Mouse (Mus musculus): ENCODE data around the gene Cacna1a. TPM values are rescaled to one million over a fixed set of nuclear protein-coding genes. Genes with fewer than 3 reads are reported as not detected.

The Cacna1a gene
- total RNA-seq, 1 experiment, result 27.4 TPM

DNA sequence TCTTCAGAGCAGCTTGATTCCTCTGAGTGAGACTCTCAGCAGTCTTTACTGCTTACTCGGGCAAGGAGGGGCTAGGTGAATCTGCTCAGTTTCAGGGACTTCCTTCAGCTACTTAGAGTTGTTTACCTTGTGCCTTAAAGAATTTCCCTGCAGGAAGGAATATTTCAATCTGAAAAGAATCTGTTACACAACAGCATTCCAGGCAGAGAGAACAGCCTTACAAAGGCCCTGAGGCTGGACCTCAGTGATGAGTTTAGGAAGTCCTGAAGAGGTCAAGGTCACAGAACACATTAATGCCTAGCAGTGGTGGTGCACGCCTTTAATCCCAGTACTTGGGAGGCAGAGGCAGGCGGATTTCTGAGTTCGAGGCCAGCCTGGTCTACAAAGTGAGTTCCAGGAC lies 243.6 kb downstream of the Cacna1a start:
- H3K4me1 ChIP-seq (ENCODE audit: control insufficient read depth in 2 of 2, insufficient read depth in 2 of 2, low read length in 2 of 2, poor library complexity in 1 of 2), result peaks cover 3 to 32% of the 10 kb centered on the region in 2 experiments; a peak in 2 of 4 replicates
- TF ChIP-seq HCFC1 (IDR thresholded peaks at IDR 0.05; ENCODE audit: borderline replicate concordance, insufficient read depth, low read length), result no peak
- TF ChIP-seq ZC3H11A (IDR thresholded peaks at IDR 0.05; ENCODE audit: borderline replicate concordance, low read depth, low read length), result no peak
- TF ChIP-seq CHD2 (IDR thresholded peaks at IDR 0.05; ENCODE audit: low read depth, low read length), result no peak
- TF ChIP-seq MAFK (IDR thresholded peaks at IDR 0.05; ENCODE audit: insufficient read depth, low read depth, low read length), result no peak
- no peak for TF ChIP-seq ZNF384 (IDR thresholded peaks at IDR 0.05; ENCODE audit: low read depth, low read length)
- H3K27ac ChIP-seq (ENCODE audit: insufficient read depth, low read depth, low read length, poor library complexity, severe bottlenecking), result no peak overlapping the region; the same call in 1 of the 2 replicates
- in situ Hi-C loops (cut with MboI; ENCODE audit: low sequenced_read_pairs in 2 of 2, unreplicated experiment in 2 of 2), result no loop called here
- no peak overlapping the region for H3K9ac ChIP-seq (ENCODE audit: insufficient read depth, low read depth, low read length, poor library complexity, severe bottlenecking)
- no peak for DNase-seq (ENCODE audit: low read depth, low spot score)
- no peaks in the 10 kb centered on the region for H3K36me3 ChIP-seq (ENCODE audit: control insufficient read depth, insufficient read depth, low read length, poor library complexity, severe bottlenecking)
- H3K4me3 ChIP-seq (ENCODE audit: insufficient read depth in 1 of 2, low read depth in 1 of 2, low read length in 2 of 2, poor library complexity in 1 of 2, severe bottlenecking in 1 of 2), result no peak overlapping the region
- no peaks in the 10 kb centered on the region; the same call in 1 of the 2 replicates for H3K9me3 ChIP-seq (ENCODE audit: control insufficient read depth, insufficient read depth, low read depth, low read length)

DNA sequence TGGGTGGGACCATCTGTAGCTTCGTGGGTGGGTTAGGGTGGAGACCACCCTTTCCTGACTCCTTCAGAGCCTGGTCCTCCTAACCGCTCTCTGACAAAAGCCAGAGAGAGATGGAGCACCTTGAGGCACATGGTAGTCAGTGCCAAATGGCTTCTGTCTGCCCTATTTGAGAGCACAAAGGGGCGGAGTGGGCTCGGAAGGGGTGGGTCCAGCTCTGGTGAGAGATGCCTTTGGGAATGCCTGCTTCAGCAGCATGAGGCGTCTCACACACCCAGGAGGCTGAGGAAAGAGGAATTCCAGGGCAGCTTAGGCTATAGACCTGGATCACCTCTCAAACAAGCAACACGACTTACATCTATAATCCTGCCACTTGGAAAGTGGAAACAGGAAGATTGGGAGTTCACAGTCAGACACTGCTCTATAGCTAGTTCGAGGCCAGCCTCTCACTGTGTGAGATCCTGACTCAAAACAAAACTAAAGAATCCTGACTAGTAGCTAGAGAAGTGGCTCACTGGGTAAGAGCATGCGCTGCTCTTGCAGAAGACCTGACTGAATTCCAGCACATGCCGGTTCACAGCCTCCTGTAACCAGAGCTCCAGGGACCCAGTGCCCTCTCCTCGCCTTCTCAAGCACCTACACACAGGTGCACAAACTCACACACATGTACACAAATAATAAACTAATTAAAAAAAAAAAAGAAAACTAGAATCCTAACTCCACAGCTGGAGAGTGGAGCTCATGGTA lies 245.8 kb downstream of the Cacna1a start:
- in situ Hi-C loops (cut with MboI; ENCODE audit: low sequenced_read_pairs in 2 of 2, unreplicated experiment in 2 of 2), result no loop called here
- DNase-seq (ENCODE audit: low read depth, low spot score), result no peak
- Histone ChIP-seq H3K36me3 (ENCODE audit: control insufficient read depth, insufficient read depth, low read length, poor library complexity, severe bottlenecking) (no peaks in the 10 kb centered on the region), H3K9ac (ENCODE audit: insufficient read depth, low read depth, low read length, poor library complexity, severe bottlenecking) (peak overlapping the region; percentile 27; the same call in 1 of the 2 replicates), H3K4me1 (ENCODE audit: control insufficient read depth in 2 of 2, insufficient read depth in 2 of 2, low read length in 2 of 2, poor library complexity in 1 of 2) (peaks cover 3 to 35% of the 10 kb centered on the region in 2 experiments; a peak in 2 of 4 replicates), H3K9me3 (ENCODE audit: control insufficient read depth, insufficient read depth, low read depth, low read length) (no peaks in the 10 kb centered on the region; the same call in 1 of the 2 replicates), H3K4me3 (ENCODE audit: insufficient read depth in 1 of 2, low read depth in 1 of 2, low read length in 2 of 2, poor library complexity in 1 of 2, severe bottlenecking in 1 of 2) (no peak overlapping the region), H3K27ac (ENCODE audit: insufficient read depth, low read depth, low read length, poor library complexity, severe bottlenecking) (0 out of 2 replicates have a peak overlapping the region, but pooled peaks have one; percentile 18)
- TF ChIP-seq HCFC1 (IDR thresholded peaks at IDR 0.05; ENCODE audit: borderline replicate concordance, insufficient read depth, low read length) (no peak), ZNF384 (IDR thresholded peaks at IDR 0.05; ENCODE audit: low read depth, low read length) (no peak), MAFK (IDR thresholded peaks at IDR 0.05; ENCODE audit: insufficient read depth, low read depth, low read length) (no peak), ZC3H11A (IDR thresholded peaks at IDR 0.05; ENCODE audit: borderline replicate concordance, low read depth, low read length) (no peak), CHD2 (IDR thresholded peaks at IDR 0.05; ENCODE audit: low read depth, low read length) (no peak)

DNA sequence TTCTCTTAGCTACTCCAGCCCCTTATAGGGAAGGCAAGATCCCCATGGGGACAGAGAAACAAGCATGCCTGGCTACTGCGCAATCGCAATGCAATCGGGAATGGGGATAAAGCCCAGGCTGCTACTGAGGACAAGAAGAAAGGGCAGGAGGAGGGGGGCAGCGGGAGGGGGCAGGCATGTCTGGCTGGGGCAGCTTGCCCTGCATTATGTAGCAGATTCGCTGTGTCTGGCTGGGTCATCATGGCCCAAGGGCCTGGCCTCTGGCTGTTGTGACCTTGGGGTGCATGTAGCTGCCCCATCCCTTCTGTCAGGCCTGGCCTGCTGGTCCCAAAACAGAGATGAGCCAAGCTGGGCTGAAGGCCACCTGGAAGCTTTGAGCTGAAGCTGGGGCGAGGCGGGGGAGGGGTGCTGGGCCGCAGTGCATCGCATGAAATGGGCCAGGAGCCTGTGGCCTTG lies 246.6 kb downstream of the Cacna1a start:
- in situ Hi-C loops (cut with MboI; ENCODE audit: low sequenced_read_pairs in 2 of 2, unreplicated experiment in 2 of 2), result no loop called here
- no peak for DNase-seq (ENCODE audit: low read depth, low spot score)
- Histone ChIP-seq H3K4me3 (ENCODE audit: insufficient read depth in 1 of 2, low read depth in 1 of 2, low read length in 2 of 2, poor library complexity in 1 of 2, severe bottlenecking in 1 of 2) (no peak overlapping the region), H3K27ac (ENCODE audit: insufficient read depth, low read depth, low read length, poor library complexity, severe bottlenecking) (no peak overlapping the region), H3K9me3 (ENCODE audit: control insufficient read depth, insufficient read depth, low read depth, low read length) (no peaks in the 10 kb centered on the region; the same call in 1 of the 2 replicates), H3K36me3 (ENCODE audit: control insufficient read depth, insufficient read depth, low read length, poor library complexity, severe bottlenecking) (no peaks in the 10 kb centered on the region), H3K4me1 (ENCODE audit: control insufficient read depth in 2 of 2, insufficient read depth in 2 of 2, low read length in 2 of 2, poor library complexity in 1 of 2) (peaks cover 3 to 31% of the 10 kb centered on the region in 2 experiments; a peak in 2 of 4 replicates), H3K9ac (ENCODE audit: insufficient read depth, low read depth, low read length, poor library complexity, severe bottlenecking) (no peak overlapping the region)
- no peak for TF ChIP-seq ZC3H11A (IDR thresholded peaks at IDR 0.05; ENCODE audit: borderline replicate concordance, low read depth, low read length)

DNA sequence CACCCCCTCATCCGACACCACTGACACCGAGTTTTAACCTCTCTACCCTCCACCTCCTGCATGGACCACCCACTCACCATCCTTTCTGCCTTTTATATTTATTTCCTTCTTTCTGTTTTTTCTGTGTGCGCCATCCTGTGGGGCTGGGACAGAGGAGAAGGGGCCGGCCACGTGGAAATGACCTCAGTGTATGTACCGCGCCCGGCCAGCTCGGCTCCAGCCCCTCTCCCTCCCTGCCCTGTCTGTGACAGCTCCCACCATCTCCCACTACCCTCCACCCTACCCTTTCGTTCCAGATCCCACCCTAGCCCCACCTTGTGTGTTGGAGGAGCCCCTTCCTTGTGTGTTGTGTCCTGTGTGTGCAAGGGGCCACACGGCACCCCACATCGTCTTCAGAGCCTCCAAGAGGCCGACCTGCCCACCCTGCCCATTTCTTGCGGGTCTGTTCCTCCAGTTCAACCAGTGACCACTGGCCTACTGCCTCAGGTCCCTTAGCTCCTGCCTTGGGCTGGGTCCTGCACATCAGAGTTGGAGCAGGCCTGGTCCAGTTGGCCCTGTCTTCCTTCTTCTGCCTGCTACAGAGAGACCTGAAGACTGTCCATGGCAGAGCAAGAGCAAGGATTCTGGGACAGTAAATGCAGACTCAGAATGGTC lies 247.3 kb downstream of the Cacna1a start:
- no peaks in the 10 kb centered on the region for H3K36me3 ChIP-seq (ENCODE audit: control insufficient read depth, insufficient read depth, low read length, poor library complexity, severe bottlenecking)
- H3K9me3 ChIP-seq (ENCODE audit: control insufficient read depth, insufficient read depth, low read depth, low read length), result no peaks in the 10 kb centered on the region; the same call in 1 of the 2 replicates
- peaks cover 3 to 33% of the 10 kb centered on the region in 2 experiments; a peak in 2 of 4 replicates for H3K4me1 ChIP-seq (ENCODE audit: control insufficient read depth in 2 of 2, insufficient read depth in 2 of 2, low read length in 2 of 2, poor library complexity in 1 of 2)
- in situ Hi-C loops (cut with MboI; ENCODE audit: low sequenced_read_pairs in 2 of 2, unreplicated experiment in 2 of 2), result no loop called here
- no peak overlapping the region for H3K27ac ChIP-seq (ENCODE audit: insufficient read depth, low read depth, low read length, poor library complexity, severe bottlenecking)
- TF ChIP-seq CHD2 (IDR thresholded peaks at IDR 0.05; ENCODE audit: low read depth, low read length), result no peak
- TF ChIP-seq ZNF384 (IDR thresholded peaks at IDR 0.05; ENCODE audit: low read depth, low read length), result no peak
- no peak for TF ChIP-seq HCFC1 (IDR thresholded peaks at IDR 0.05; ENCODE audit: borderline replicate concordance, insufficient read depth, low read length)
- TF ChIP-seq ZC3H11A (IDR thresholded peaks at IDR 0.05; ENCODE audit: borderline replicate concordance, low read depth, low read length), result no peak
- no peak for TF ChIP-seq MAFK (IDR thresholded peaks at IDR 0.05; ENCODE audit: insufficient read depth, low read depth, low read length)
- DNase-seq (ENCODE audit: low read depth, low spot score), result no peak
- no peak overlapping the region for H3K4me3 ChIP-seq (ENCODE audit: insufficient read depth in 1 of 2, low read depth in 1 of 2, low read length in 2 of 2, poor library complexity in 1 of 2, severe bottlenecking in 1 of 2)
- no peak overlapping the region for H3K9ac ChIP-seq (ENCODE audit: insufficient read depth, low read depth, low read length, poor library complexity, severe bottlenecking)

Data from ES-E14 (cell line).